Mouse (Mus musculus) hindbrain, embryonic 16.5 days (tissue): ENCODE data around the gene Ikzf2. TPM values are rescaled to one million over a fixed set of nuclear protein-coding genes. Genes with fewer than 3 reads are reported as not detected.

Experiments
- ATAC-seq: fragments of 200-750 bp; cut with Nextera tagmentation; 2 replicates; pipeline ENCODE4 v1.8.0; 2017; ENCODE audit warnings: moderate TSS enrichment, moderate library complexity
- H3K27ac ChIP-seq: fragments of 300-500 bp; sonication (generic); 2 replicates; pipeline ENCODE4 v1.5.1; 2014; ENCODE audit warnings: low read depth, mild to moderate bottlenecking, control low read depth, low read length, moderate library complexity
- H3K27me3 ChIP-seq: fragments of 300-500 bp; sonication (generic); replicated peaks from 2 replicates; pipeline ENCODE4 v1.6.1; 2014; ENCODE audit warnings: low read length; ENCODE audit not compliant: control insufficient read depth, insufficient read depth
- H3K36me3 ChIP-seq: fragments of 300-500 bp; sonication (generic); 2 replicates; pipeline ENCODE4 v1.6.1; 2014; ENCODE audit warnings: mild to moderate bottlenecking, low read length, moderate library complexity, mixed read lengths; ENCODE audit not compliant: control insufficient read depth, insufficient read depth
- H3K4me1 ChIP-seq: fragments of 300-500 bp; sonication (generic); 2 replicates; pipeline ENCODE4 v1.6.1; 2014; ENCODE audit warnings: low read depth, low read length; ENCODE audit not compliant: control insufficient read depth, insufficient read depth
- H3K4me2 ChIP-seq: fragments of 300-500 bp; sonication (generic); 2 replicates; pipeline ENCODE4 v1.6.1; 2014; ENCODE audit warnings: mild to moderate bottlenecking, low read length, control low read depth, moderate library complexity
- H3K4me3 ChIP-seq: fragments of 300-500 bp; sonication (generic); 2 replicates; pipeline ENCODE4 v1.5.1; 2014; ENCODE audit warnings: mild to moderate bottlenecking, low read length, control low read depth, moderate library complexity
- H3K9ac ChIP-seq: fragments of 300-500 bp; sonication (generic); 2 replicates; pipeline ENCODE4 v1.6.1; 2014; ENCODE audit warnings: low read depth, mild to moderate bottlenecking, control low read depth, low read length, moderate library complexity
- H3K9me3 ChIP-seq: fragments of 300-500 bp; sonication (generic); 2 replicates; pipeline ENCODE4 v1.6.1; 2014; ENCODE audit warnings: mild to moderate bottlenecking, low read length, moderate library complexity; ENCODE audit not compliant: control insufficient read depth
- WGBS: fragments of 180-500 bp; shearing (Covaris S2); extraction: QIAGEN DNeasy Blood & Tissue Kit; methylation state at CpG from one replicate; pipeline ENCODE4 v1.1.7; 2014; 5-methylcytosine and 5-hydroxymethylcytosine counted together
- polyA plus RNA-seq: library from polyadenylated mRNA; unstranded; fragments of >200 nt; fragmentation: Nextera tagmentation; extraction: Ambion mirVana; gene quantifications from 2 replicates; pipeline ENCODE4 v1.2.1, GENCODE M21; 2015

Gene Ikzf2
- polyA plus RNA-seq, 1 experiment from 2014 or later = 2.9 TPM

DNA sequence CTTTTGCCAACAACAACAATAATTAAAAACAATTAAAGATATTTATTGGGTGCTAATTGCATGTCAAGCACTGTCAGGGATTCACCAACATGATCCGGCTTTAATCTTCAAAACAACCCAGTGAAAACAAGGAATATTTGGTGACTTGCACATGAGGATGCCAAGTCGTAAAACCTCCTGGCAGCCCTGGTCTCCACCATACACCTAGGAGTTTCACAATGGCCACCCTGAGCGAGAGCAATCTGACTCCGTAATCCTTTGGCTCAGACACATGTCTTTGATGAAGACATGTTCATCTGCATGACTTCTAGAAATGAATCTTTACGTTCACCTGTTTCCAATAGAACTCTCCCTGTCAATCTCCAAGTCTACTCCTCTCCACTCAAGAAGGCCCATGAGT is 75.0 kb downstream of the Ikzf2 start:
- no peak for ATAC-seq
- Histone ChIP-seq H3K27ac (no peak overlapping the region), H3K4me3 (no peak overlapping the region), H3K4me1 (no peaks in the 10 kb centered on the region), H3K9me3 (no peaks in the 10 kb centered on the region), H3K9ac (no peak overlapping the region), H3K27me3 (no peaks in the 10 kb centered on the region), H3K36me3 (no peaks in the 10 kb centered on the region), H3K4me2 (no peak overlapping the region)
- WGBS = 94% methylated on average over 5 of the region's 5 CpGs

- 84% methylated on average over 4 of the region's 4 CpGs for WGBS
- Histone ChIP-seq H3K4me1 (no peaks in the 10 kb centered on the region), H3K27me3 (no peaks in the 10 kb centered on the region), H3K4me2 (no peak overlapping the region), H3K27ac (no peak overlapping the region), H3K4me3 (no peak overlapping the region), H3K9ac (no peak overlapping the region), H3K9me3 (no peaks in the 10 kb centered on the region), H3K36me3 (no peaks in the 10 kb centered on the region)
- ATAC-seq = no peak
These were observed 75.8 kb downstream of the Ikzf2 start for GRCm38 (mm10) chr1:69611204-69611725.

DNA sequence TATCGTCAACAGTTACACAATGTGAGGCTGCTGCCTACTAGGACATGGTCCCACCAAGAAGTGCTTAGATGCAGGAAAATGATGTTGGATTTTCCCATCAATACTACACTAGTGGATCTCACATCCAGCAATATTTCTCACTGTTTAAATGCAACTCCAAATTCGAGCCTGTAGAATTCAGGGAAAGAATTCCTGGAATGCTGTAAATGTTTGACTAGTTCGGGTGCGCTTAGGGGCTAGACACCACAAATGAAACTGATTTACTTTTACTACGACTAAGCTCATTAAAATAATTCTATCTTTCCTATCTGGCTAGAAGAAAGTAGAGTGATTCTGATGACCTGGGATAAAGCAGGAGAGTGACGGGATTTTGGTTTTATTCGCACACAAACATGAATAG is 76.3 kb downstream of the Ikzf2 start:
- Histone ChIP-seq H3K27ac (no peak overlapping the region), H3K9me3 (no peaks in the 10 kb centered on the region), H3K4me2 (no peak overlapping the region), H3K4me1 (no peaks in the 10 kb centered on the region), H3K36me3 (no peaks in the 10 kb centered on the region), H3K27me3 (no peaks in the 10 kb centered on the region), H3K9ac (no peak overlapping the region), H3K4me3 (no peak overlapping the region)
- ATAC-seq = no peak
- WGBS = 79% methylated on average over 7 of the region's 7 CpGs

GRCm38 (mm10) chr1:69608846-69609245 is 78.2 kb downstream of the Ikzf2 start:
- no peak overlapping the region for H3K4me3 ChIP-seq
- ATAC-seq = no peak
- no peaks in the 10 kb centered on the region for H3K27me3 ChIP-seq

DNA sequence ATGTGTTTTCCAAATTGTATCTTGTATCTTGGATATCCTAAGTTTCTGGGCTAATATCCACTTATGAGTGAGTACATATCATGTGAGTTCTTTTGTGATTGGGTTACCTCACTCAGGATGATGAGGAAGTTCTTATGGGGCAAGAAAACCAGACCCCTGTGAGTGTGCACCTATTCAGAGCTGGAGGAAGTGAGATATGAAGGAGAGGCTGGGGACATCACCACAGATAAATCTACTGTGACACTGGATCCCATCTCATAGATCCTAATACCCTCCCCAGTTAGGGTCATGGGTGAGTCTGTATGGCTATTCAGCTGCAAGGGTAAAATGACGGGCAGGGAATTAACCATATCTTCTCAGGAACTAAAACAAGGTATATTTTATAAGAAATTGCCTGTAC is 80.2 kb downstream of the Ikzf2 start:
- Histone ChIP-seq H3K27ac (no peak overlapping the region), H3K4me3 (no peak overlapping the region), H3K27me3 (no peaks in the 10 kb centered on the region), H3K4me2 (no peak overlapping the region), H3K9me3 (no peaks in the 10 kb centered on the region), H3K9ac (no peak overlapping the region), H3K36me3 (no peaks in the 10 kb centered on the region), H3K4me1 (no peaks in the 10 kb centered on the region)
- no peak for ATAC-seq
- WGBS = 93% methylated on average over 1 of the region's 1 CpGs

More at GRCm38 (mm10) chr1:69608846-69609245, 78.2 kb downstream of the Ikzf2 start:
- Histone ChIP-seq H3K27ac (no peak overlapping the region), H3K9me3 (no peaks in the 10 kb centered on the region), H3K36me3 (no peaks in the 10 kb centered on the region), H3K4me2 (no peak overlapping the region), H3K4me1 (no peaks in the 10 kb centered on the region), H3K9ac (no peak overlapping the region)
- 85% methylated on average over 5 of the region's 5 CpGs for WGBS

DNA sequence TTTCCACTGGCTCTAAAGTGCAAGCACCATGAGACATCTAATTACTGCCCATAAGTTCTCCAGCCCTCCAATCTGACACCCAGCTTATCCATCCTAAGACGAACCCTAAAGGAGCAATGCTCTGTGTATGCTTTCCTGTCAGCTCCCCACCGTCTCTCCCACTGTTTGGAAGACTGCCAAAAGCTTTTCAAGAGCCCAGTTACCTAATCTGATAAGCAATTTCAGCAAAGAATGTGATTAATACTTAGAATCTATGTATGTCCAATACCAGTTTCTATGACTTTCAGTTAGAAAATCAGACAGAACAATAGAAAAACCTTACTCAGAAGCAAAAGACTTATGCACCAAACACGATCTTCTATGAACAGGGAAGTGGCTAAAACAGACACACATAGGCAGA is 82.8 kb downstream of the Ikzf2 start:
- no peak overlapping the region for H3K4me3 ChIP-seq
- no peaks in the 10 kb centered on the region for H3K27me3 ChIP-seq
- H3K9ac ChIP-seq = no peak overlapping the region
- WGBS = 36% methylated on average over 3 of the region's 3 CpGs
- no peak overlapping the region for H3K27ac ChIP-seq
- no peaks in the 10 kb centered on the region for H3K4me1 ChIP-seq
- no peaks in the 10 kb centered on the region for H3K36me3 ChIP-seq
- ATAC-seq = no peak
- H3K9me3 ChIP-seq = no peaks in the 10 kb centered on the region
- no peak overlapping the region for H3K4me2 ChIP-seq

- 80% methylated on average over 1 of the region's 1 CpGs for WGBS
- no peaks in the 10 kb centered on the region for H3K27me3 ChIP-seq
These were observed 86.1 kb downstream of the Ikzf2 start for GRCm38 (mm10) chr1:69600954-69601353.

DNA sequence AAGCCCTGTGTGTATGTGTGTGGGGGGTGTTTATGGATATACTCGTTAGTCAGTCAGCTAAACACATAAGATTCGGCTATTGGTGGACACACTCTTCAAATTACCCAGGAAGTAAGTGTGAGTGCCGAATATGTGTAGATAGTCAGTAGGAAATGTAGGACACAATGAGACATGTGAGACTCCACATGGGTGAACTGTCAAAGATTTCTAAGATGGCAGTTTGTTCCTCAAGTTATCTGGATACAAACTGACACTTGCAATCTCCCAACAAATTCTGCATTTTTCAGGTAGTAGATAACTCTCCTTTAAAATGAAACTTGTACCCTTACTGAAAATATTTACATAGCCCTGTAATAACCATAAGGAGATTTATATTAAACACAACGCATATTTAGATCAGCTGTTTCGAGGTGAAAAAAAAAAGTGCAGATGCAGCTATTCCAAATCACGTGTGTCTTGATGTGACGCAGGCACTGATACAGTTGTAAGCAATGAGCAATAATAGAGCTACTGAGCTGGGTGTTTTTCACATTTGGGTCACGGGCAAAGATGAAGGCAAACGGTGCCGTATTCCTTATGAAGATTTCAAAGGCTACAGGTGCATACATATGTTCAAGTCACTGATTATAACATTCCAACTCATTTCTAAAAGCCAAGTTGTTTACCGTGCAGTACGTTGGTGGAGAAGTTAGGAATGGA is 87.8 kb downstream of the Ikzf2 start:
- H3K9me3 ChIP-seq = no peaks in the 10 kb centered on the region
- H3K4me3 ChIP-seq = no peak overlapping the region
- H3K4me2 ChIP-seq = no peak overlapping the region
- no peaks in the 10 kb centered on the region for H3K4me1 ChIP-seq
- no peak overlapping the region for H3K27ac ChIP-seq
- no peak for ATAC-seq
- H3K36me3 ChIP-seq = no peaks in the 10 kb centered on the region
- WGBS = 93% methylated on average over 12 of the region's 12 CpGs
- H3K9ac ChIP-seq = no peak overlapping the region
- no peaks in the 10 kb centered on the region for H3K27me3 ChIP-seq

More at GRCm38 (mm10) chr1:69600954-69601353, 86.1 kb downstream of the Ikzf2 start:
- Histone ChIP-seq H3K9ac (no peak overlapping the region), H3K4me1 (no peaks in the 10 kb centered on the region), H3K36me3 (no peaks in the 10 kb centered on the region), H3K27ac (no peak overlapping the region), H3K9me3 (no peaks in the 10 kb centered on the region), H3K4me3 (no peak overlapping the region), H3K4me2 (no peak overlapping the region)
- ATAC-seq = no peak

DNA sequence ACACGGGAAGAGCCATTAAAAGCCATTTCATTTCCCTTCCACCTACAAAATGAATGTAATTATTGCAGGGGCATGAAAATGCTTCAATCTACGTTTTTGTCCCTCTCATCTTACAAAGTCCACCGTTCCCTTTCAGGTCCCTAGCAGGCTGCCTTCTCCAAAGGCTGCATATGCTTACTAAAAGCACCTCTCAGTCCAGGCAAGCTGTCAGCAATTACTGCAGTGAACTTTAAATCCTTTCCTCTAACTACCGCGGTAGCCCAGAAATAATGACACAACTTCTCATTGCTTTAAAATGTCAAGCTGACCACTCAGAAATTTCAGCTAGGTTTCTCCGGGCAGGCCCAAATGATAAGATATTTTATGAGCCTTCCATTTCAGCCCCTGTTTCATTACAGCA is 95.2 kb downstream of the Ikzf2 start:
- no peaks in the 10 kb centered on the region for H3K36me3 ChIP-seq
- 65% methylated on average over 6 of the region's 6 CpGs for whole genome bisulfite sequencing
- H3K4me2 ChIP-seq = no peak overlapping the region
- no peak for ATAC-seq
- no peaks in the 10 kb centered on the region for H3K9me3 ChIP-seq
- no peak overlapping the region for H3K27ac ChIP-seq
- no peak overlapping the region for H3K4me3 ChIP-seq
- H3K4me1 ChIP-seq = no peaks in the 10 kb centered on the region; the same call in 1 of the 2 replicates
- H3K9ac ChIP-seq = no peak overlapping the region
- H3K27me3 ChIP-seq = no peaks in the 10 kb centered on the region
